Mouse (Mus musculus) forebrain, embryonic 16.5 days (tissue): ENCODE data around the gene Ndufaf3. TPM values are rescaled to one million over a fixed set of nuclear protein-coding genes. Genes with fewer than 3 reads are reported as not detected.

ENCODE experiments used
- ATAC-seq: fragments of 200-750 bp; cut with Nextera tagmentation; 2 replicates; pipeline ENCODE4 v1.8.0; 2017; ENCODE audit warnings: mild to moderate bottlenecking, moderate library complexity
- H3K27ac ChIP-seq: fragments of 300-500 bp; sonication (generic); 2 replicates; pipeline ENCODE4 v1.5.1; 2014; ENCODE audit warnings: low read length, control low read depth
- H3K27me3 ChIP-seq: fragments of 300-500 bp; sonication (generic); replicated peaks from 2 replicates; pipeline ENCODE4 v1.6.1; 2014; ENCODE audit warnings: low read length; ENCODE audit not compliant: control insufficient read depth, insufficient read depth
- H3K36me3 ChIP-seq: fragments of 300-500 bp; sonication (generic); 2 replicates; pipeline ENCODE4 v1.6.1; 2014; ENCODE audit not compliant: control insufficient read depth, insufficient read depth
- H3K4me1 ChIP-seq: fragments of 300-500 bp; sonication (generic); replicated peaks from 2 replicates; pipeline ENCODE4 v1.6.1; 2014; ENCODE audit warnings: low read length; ENCODE audit not compliant: control insufficient read depth, insufficient read depth
- H3K4me2 ChIP-seq: fragments of 300-500 bp; sonication (generic); 2 replicates; pipeline ENCODE4 v1.6.1; 2014; ENCODE audit warnings: mild to moderate bottlenecking, low read length, control low read depth
- H3K4me3 ChIP-seq: fragments of 300-500 bp; sonication (generic); replicated peaks from 2 replicates; pipeline ENCODE4 v1.5.1; 2014; ENCODE audit warnings: mild to moderate bottlenecking, low read length, control low read depth
- H3K9ac ChIP-seq: fragments of 300-500 bp; sonication (generic); replicated peaks from 2 replicates; pipeline ENCODE4 v1.6.1; 2014; ENCODE audit warnings: low read depth, low read length, control low read depth
- H3K9me3 ChIP-seq: fragments of 300-500 bp; sonication (generic); 2 replicates; pipeline ENCODE4 v1.6.1; 2016; ENCODE audit warnings: low read length; ENCODE audit not compliant: control insufficient read depth
- WGBS: fragments of 180-500 bp; shearing (Covaris S2); extraction: QIAGEN DNeasy Blood & Tissue Kit; methylation state at CpG from one replicate; pipeline ENCODE4 v1.1.7; 2014; 5-methylcytosine and 5-hydroxymethylcytosine counted together
- microRNA counts: library from miRNA; unstranded; fragments of <30 nt; microRNA quantifications from one replicate; lab custom pipeline; 2016
- microRNA-seq: library from miRNA; unstranded; fragments of <30 nt; microRNA quantifications from one replicate; pipeline ENCODE4, GENCODE M21; 2017
- polyA plus RNA-seq: library from polyadenylated mRNA; unstranded; fragments of >200 nt; fragmentation: Nextera tagmentation; extraction: Ambion mirVana; gene quantifications from 2 replicates; pipeline ENCODE4 v1.2.1, GENCODE M21; 2015

Ndufaf3 gene
- polyA plus RNA-seq, 1 experiment from 2014 or later: 77.4 TPM

DNA sequence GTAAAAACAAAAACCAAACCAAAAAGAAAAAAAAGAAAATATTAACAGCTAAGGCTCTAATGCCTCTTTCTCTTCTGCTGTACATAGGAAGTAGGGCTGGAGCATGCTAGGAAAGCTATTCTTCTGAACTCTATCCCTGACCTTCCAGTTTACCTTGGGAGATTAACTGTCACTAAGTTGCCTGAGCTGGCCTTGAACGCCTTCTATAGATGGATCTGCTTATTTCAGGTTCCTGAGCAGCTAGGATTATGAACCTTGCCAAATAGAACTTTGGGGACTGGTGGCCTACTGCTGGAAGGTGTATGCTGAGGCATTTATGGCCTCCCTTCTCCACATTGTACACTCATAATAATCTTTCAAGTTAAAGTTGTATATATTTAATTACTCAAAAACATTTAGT, 36.3 kb downstream of the Ndufaf3 start:
- Histone ChIP-seq H3K4me2 (no peak overlapping the region), H3K4me1 (no peaks in the 10 kb centered on the region), H3K4me3 (no peak overlapping the region), H3K9me3 (no peaks in the 10 kb centered on the region), H3K27ac (no peak overlapping the region), H3K9ac (no peak overlapping the region), H3K36me3 (peaks cover 45% of the 10 kb centered on the region), H3K27me3 (no peaks in the 10 kb centered on the region)
- WGBS: 92% methylated on average over 1 of the region's 1 CpGs
- ATAC-seq: no peak

DNA sequence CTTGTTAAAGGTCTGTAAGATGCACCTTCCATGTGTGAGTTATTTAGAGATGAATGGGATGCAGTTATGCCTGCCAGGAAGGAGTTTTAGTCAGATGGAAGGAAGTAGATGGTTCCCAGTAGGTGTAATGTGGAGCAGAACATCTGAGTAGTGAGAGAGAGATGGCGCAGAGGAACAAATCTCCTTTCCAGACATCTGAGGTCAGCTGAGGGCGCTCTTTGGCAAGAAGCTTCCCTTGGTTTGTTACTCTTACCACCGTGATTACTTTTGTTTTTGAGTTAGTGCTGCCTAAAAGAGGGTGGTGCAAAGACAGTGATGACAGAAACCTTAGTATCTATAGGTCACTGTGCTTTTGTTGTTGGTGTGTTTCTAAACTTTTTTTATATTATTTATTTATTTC, 41.8 kb downstream of the Ndufaf3 start:
- no peaks in the 10 kb centered on the region for H3K9me3 ChIP-seq
- no peak overlapping the region for H3K9ac ChIP-seq
- no peak overlapping the region for H3K4me2 ChIP-seq
- no peak overlapping the region for H3K4me3 ChIP-seq
- no peak overlapping the region for H3K27ac ChIP-seq
- 82% methylated on average over 3 of the region's 3 CpGs for WGBS
- H3K4me1 ChIP-seq: peaks cover 8% of the 10 kb centered on the region
- H3K36me3 ChIP-seq: peaks cover 15% of the 10 kb centered on the region
- no peaks in the 10 kb centered on the region for H3K27me3 ChIP-seq
- no peak for ATAC-seq

DNA sequence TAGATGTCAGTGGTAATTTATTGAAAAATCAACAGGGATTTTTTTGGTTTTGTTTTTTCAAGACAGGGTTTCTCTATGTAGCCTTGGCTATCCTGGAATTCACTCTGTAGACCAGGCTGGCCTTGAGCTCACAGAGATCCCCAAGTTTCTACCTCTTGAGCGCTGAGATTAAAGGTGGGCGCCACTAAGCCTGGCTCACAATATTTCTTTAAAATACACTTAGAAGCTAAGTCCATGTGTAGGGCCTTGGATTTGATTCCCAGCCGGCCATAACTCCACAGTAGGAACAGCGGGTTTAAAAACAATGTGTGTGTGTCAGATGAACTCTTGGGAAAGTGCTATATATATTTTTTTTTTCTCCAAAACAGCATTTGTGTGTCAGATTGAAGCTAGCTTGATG, 43.9 kb downstream of the Ndufaf3 start:
- ATAC-seq: no peak
- Histone ChIP-seq H3K27ac (no peak overlapping the region), H3K4me1 (peaks cover 24% of the 10 kb centered on the region), H3K4me3 (no peak overlapping the region), H3K36me3 (no peaks in the 10 kb centered on the region), H3K9me3 (no peaks in the 10 kb centered on the region), H3K9ac (no peak overlapping the region), H3K27me3 (no peaks in the 10 kb centered on the region), H3K4me2 (no peak overlapping the region)
- 94% methylated on average over 4 of the region's 4 CpGs for WGBS

DNA sequence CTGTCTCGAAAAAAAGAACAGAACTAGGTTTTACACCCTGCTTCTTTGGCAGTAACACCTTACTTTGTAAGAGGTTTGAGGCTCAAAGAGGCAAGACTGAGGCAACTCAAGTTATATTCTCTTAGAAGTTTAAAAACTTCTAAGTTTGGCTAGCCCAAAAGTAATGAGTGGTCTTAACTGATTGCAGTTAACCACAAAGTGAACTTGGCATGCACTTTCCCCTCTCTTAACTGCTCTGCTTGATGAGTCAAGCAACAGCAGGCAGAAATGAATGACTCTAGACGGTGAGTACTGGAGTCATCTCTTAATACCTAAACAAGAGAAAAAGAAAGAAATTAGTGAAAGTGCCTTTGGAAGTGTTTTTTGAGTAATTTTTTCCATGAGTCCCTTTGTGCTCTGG, 45.6 kb downstream of the Ndufaf3 start:
- 50% methylated on average over 2 of the region's 2 CpGs for WGBS
- Histone ChIP-seq H3K4me2 (no peak overlapping the region), H3K9me3 (no peaks in the 10 kb centered on the region), H3K36me3 (no peaks in the 10 kb centered on the region), H3K27ac (no peak overlapping the region), H3K9ac (no peak overlapping the region), H3K4me3 (no peak overlapping the region), H3K4me1 (peaks cover 24% of the 10 kb centered on the region), H3K27me3 (no peaks in the 10 kb centered on the region)
- no peak for ATAC-seq

DNA sequence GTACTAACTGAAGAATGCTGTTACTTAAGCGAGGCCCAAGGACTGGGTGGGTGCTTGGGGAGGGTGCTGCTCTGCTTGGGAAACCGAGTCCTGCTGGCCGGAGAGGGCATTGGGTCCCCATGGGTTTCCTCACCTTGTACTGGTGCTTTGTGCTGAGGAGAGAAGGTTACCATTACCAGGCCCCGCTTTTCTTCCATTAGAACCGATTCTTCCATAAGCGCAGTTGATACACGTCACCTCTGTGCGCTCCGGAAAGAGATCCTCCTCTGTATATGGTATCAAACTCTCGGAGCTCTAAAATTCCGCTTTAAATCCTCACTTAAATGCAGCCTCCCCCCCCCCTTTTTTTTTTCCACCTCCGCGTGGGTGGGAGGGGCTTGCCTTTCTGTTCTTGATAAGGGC, 49.3 kb downstream of the Ndufaf3 start:
- peaks cover 16% of the 10 kb centered on the region for H3K36me3 ChIP-seq
- no peaks in the 10 kb centered on the region for H3K27me3 ChIP-seq
- peak overlapping the region; percentile 100 for H3K27ac ChIP-seq
- under 1% methylated on average over 13 of the region's 13 CpGs for WGBS
- H3K4me2 ChIP-seq: peak overlapping the region; percentile 84
- peaks cover 32% of the 10 kb centered on the region for H3K4me1 ChIP-seq
- ATAC-seq: peak; percentile 8
- peak overlapping the region; percentile 95 for H3K9ac ChIP-seq
- H3K9me3 ChIP-seq: no peaks in the 10 kb centered on the region
- peak overlapping the region; percentile 95 for H3K4me3 ChIP-seq

DNA sequence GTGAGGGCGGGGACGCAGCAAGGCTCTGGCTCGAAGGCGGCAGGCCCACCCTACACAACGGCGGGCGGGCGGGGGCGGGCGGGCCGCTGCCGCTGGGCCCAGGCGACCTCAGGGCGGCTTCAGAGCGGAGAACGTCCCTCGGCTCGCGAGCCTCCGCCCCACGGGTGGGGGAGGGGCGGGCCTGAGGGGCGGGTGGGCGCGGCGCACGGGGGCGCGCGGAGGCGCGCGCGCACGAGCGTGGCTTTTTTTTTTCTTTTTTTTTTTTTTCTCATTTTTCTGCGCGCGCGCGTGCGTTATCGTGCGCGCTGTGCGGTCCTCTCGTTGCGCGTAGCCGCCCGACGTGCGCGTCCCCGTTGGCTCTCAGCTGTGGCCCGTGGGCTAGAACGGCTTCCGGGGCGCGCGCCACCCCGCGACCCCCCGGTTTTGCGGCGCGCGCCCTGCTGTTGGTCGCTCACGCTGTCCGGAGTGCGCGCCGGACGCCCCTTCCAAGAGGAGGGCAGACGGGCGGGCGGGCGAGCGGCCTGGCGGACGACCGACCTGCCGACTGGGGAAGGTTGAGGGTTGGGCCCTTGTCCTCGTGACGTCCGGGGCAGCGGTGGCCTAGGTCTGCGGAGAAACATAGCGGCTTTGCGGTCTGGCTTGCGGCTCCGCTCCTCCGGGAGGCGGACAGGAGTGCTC, 49.8 kb downstream of the Ndufaf3 start:
- 0% methylated on average over 63 of the region's 95 CpGs for WGBS
- ATAC-seq: peak; percentile 76
- no peaks in the 10 kb centered on the region for H3K9me3 ChIP-seq
- peak overlapping the region; percentile 84 for H3K4me2 ChIP-seq
- H3K27ac ChIP-seq: peak overlapping the region; percentile 100
- peaks cover 32% of the 10 kb centered on the region for H3K4me1 ChIP-seq
- peak overlapping the region; percentile 95 for H3K4me3 ChIP-seq
- peak overlapping the region; percentile 95 for H3K9ac ChIP-seq
- H3K36me3 ChIP-seq: peaks cover 18% of the 10 kb centered on the region
- no peaks in the 10 kb centered on the region for H3K27me3 ChIP-seq

DNA sequence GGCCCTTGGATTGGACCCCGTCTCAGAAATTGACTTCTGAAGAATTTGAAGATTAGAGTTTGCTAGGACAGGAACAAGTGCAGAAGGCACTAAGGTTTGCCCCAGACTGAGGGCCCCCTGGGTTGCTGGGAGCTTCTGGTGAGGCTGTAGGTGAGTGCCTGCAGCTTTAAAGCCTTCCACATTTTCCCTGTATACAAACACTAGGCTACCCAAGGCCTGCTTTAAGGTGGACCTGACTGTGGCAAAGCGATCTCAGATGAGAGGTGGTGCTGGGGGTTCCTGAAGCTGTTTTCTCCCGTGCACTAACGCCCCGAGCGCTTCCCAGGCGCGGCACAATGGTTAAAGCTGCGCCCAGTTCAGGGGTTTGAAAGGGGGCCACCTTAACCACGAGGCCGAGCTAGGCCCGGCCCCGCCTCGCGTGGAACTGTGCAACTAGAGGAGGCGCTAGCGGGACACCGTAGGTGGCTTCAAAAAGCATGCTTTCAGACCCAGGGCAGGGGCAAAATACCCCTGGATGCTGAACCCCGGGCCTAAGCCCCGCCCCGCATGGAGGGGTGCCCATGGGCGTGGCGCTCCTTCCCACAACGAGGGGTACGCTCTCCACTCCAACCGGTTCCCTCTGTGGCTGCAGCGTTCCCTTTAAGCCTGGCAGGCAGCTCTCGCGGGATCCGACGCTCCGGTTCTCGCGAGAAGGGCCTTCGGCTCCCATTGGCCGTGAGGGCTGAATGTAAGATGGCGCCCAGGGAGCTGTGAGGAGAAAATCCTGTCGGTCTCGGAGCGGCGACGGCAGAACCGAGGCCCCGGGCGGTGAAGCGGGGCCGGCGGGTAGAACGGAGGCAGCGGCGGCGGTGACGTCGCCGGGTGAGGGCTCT, 50.6 kb downstream of the Ndufaf3 start, which contains the start of gene Qrich1:
Gene Qrich1 (plus strand): TSS at position 427 of the 872 bp plus-strand sequence.
- ATAC-seq: peak; percentile 98
- 1% methylated on average over 55 of the region's 55 CpGs for whole genome bisulfite sequencing
- peak within 1 kb of the TSS; percentile 95 for H3K9ac ChIP-seq
- H3K36me3 ChIP-seq: peaks cover 22% of the 10 kb centered on the region
- H3K9me3 ChIP-seq: no peaks in the 10 kb centered on the region
- peak within 1 kb of the TSS; percentile 84 for H3K4me2 ChIP-seq
- peak within 1 kb of the TSS; percentile 100 for H3K27ac ChIP-seq
- no peaks in the 10 kb centered on the region for H3K27me3 ChIP-seq
- H3K4me1 ChIP-seq: peaks cover 26% of the 10 kb centered on the region
- peak within 1 kb of the TSS; percentile 95 for H3K4me3 ChIP-seq

MicroRNAs within 50 kb of the gene (microRNA counts, 519-probe panel; counts per million panel counts)
- 2,781 counts per million, percentile 71 among the panel's probes with 10 or more counts for microRNA mmu-miR-191 (lab: Ali Mortazavi, UCI)
- 2,618 counts per million, percentile 66 among the panel's probes with 10 or more counts for microRNA mmu-miR-425 (lab: Ali Mortazavi, UCI)

Small RNA genes lying within 50 kb of the gene (microRNA-seq; reads per million reads assigned to microRNA genes)
- gene Gm24083 (not detected), gene Mir191 (not detected), gene Mir425 (1,346 reads per million, percentile 81 among the genes with 10 or more reads in this experiment)

Other genes starting within 250 kb of the Ndufaf3 start
- gene Gpx1, start 228.5 kb downstream of the Ndufaf3 start, polyA plus RNA-seq: 369 and 398 TPM in 2 replicates
- 146 and 163 TPM in 2 replicates for gene Usp4, start 219.6 kb downstream of the Ndufaf3 start, polyA plus RNA-seq
- 2.0 and 2.2 TPM in 2 replicates for gene 1700102P08Rik, start 174.6 kb downstream of the Ndufaf3 start, polyA plus RNA-seq
- 0.96 and 0.99 TPM in 2 replicates for gene Ccdc36, start 138.9 kb downstream of the Ndufaf3 start, polyA plus RNA-seq
- not detected in 2 replicates for gene BC048562, start 131.0 kb downstream of the Ndufaf3 start, polyA plus RNA-seq
- 61.4 and 68.7 TPM in 2 replicates for gene Ccdc71, start 106.9 kb downstream of the Ndufaf3 start, polyA plus RNA-seq
- gene Klhdc8b, start 105.9 kb downstream of the Ndufaf3 start, polyA plus RNA-seq: 42.6 and 55.6 TPM in 2 replicates
- gene Lamb2, start 87.7 kb downstream of the Ndufaf3 start, polyA plus RNA-seq: 17.6 and 23.4 TPM in 2 replicates
- gene Usp19, start 76.8 kb downstream of the Ndufaf3 start, polyA plus RNA-seq: 85.9 and 91.5 TPM in 2 replicates
- 69.1 and 71.5 TPM in 2 replicates for gene Qars, start 59.7 kb downstream of the Ndufaf3 start, polyA plus RNA-seq
- gene Qrich1, start 50.6 kb downstream of the Ndufaf3 start, polyA plus RNA-seq: 152 and 164 TPM in 2 replicates
- 118 and 128 TPM in 2 replicates for gene Impdh2, start 7.1 kb downstream of the Ndufaf3 start, polyA plus RNA-seq
- gene Dalrd3, start 2.5 kb upstream of the Ndufaf3 start, polyA plus RNA-seq: 258 and 296 TPM in 2 replicates
- gene Wdr6, start 11.3 kb upstream of the Ndufaf3 start, polyA plus RNA-seq: 209 and 267 TPM in 2 replicates
- gene P4htm, start 30.2 kb upstream of the Ndufaf3 start, polyA plus RNA-seq: 21.9 and 23.6 TPM in 2 replicates
- 59.9 and 61.8 TPM in 2 replicates for gene Arih2, start 82.0 kb upstream of the Ndufaf3 start, polyA plus RNA-seq
- 46.3 and 47.8 TPM in 2 replicates for gene Slc25a20, start 94.7 kb upstream of the Ndufaf3 start, polyA plus RNA-seq
- gene Prkar2a, start 121.9 kb upstream of the Ndufaf3 start, polyA plus RNA-seq: 37.6 and 41.3 TPM in 2 replicates
- 183 and 224 TPM in 2 replicates for gene Ip6k2, start 216.4 kb upstream of the Ndufaf3 start, polyA plus RNA-seq
- gene Nckipsd, start 240.9 kb upstream of the Ndufaf3 start, polyA plus RNA-seq: 20.5 and 35.1 TPM in 2 replicates